Mouse (Mus musculus): Measurements from ENCODE around the gene Il25.
"Not testable (repeated sequence)": the region's sequence is repeated elsewhere in the genome, so short reads cannot be mapped to it uniquely, and the experiment has no call there.

Il25 gene

GRCm38 (mm10) chr14:54956533-54956932 lies 24.0 kb downstream of the Il25 start:
- DNase-seq: no peak

GRCm38 (mm10) chr14:54958503-54958902 lies 26.0 kb downstream of the Il25 start:
- DNase-seq: no peak

GRCm38 (mm10) chr14:54959197-54959596 lies 26.7 kb downstream of the Il25 start:
- DNase-seq: no peak

GRCm38 (mm10) chr14:54959853-54960613 lies 27.5 kb downstream of the Il25 start:
- not testable (repeated sequence) for DNase-seq

- DNase-seq: peak; percentile 44
Measured at GRCm38 (mm10) chr14:54960769-54961168, 28.3 kb downstream of the Il25 start.

- no peak for DNase-seq
Measured at GRCm38 (mm10) chr14:54961487-54961886, 29.0 kb downstream of the Il25 start.

GRCm38 (mm10) chr14:54962714-54963113 lies 30.2 kb downstream of the Il25 start:
- no peak for DNase-seq

GRCm38 (mm10) chr14:54963727-54964126 lies 31.2 kb downstream of the Il25 start:
- DNase-seq: no peak

- DNase-seq: no peak
Measured at GRCm38 (mm10) chr14:54965044-54965443, 32.5 kb downstream of the Il25 start.

- DNase-seq: no peak
Measured at GRCm38 (mm10) chr14:54965631-54966030, 33.1 kb downstream of the Il25 start.

- no peak for DNase-seq
Measured at GRCm38 (mm10) chr14:54966320-54966977, 34.0 kb downstream of the Il25 start, which contains the start of gene Myh6. TSS of gene Myh6 (minus strand) at chr14:54966927.

GRCm38 (mm10) chr14:54967874-54968273 lies 35.4 kb downstream of the Il25 start:
- no peak for DNase-seq

GRCm38 (mm10) chr14:54968344-54968743 lies 35.8 kb downstream of the Il25 start:
- DNase-seq: no peak

GRCm38 (mm10) chr14:54972786-54973185 lies 40.3 kb downstream of the Il25 start:
- not testable (repeated sequence) for DNase-seq

GRCm38 (mm10) chr14:54974068-54974791 lies 41.7 kb downstream of the Il25 start:
- DNase-seq: no peak

GRCm38 (mm10) chr14:54976633-54977032 lies 44.1 kb downstream of the Il25 start, which contains the start of gene Gm17428:
TSS of gene Gm17428 (plus strand) at chr14:54976933.
- no peak for DNase-seq

GRCm38 (mm10) chr14:54978664-54979063 lies 46.2 kb downstream of the Il25 start:
- DNase-seq: no peak

GRCm38 (mm10) chr14:54981934-54982333 lies 49.4 kb downstream of the Il25 start:
- no peak for DNase-seq

Measured in thymus, postnatal 4 days (tissue).